Mouse (Mus musculus) retina, adult 2 months (tissue): ENCODE data around the gene Adamts7.

Experiments used
- DNase-seq: peaks from one replicate; pipeline ENCODE4 v3.0.0-alpha.2; 2012; ENCODE audit warnings: low read depth, low spot score

The Adamts7 gene

GRCm38 (mm10) chr9:90146869-90147268, 16.0 kb upstream of the Adamts7 start:
- DNase-seq, result no peak

- no peak for DNase-seq
Measured at GRCm38 (mm10) chr9:90162243-90162925, 485 bp upstream of the Adamts7 start.

- no peak for DNase-seq
Measured at GRCm38 (mm10) chr9:90163749-90164095, 853 bp downstream of the Adamts7 start.

GRCm38 (mm10) chr9:90164670-90165453, 2.0 kb downstream of the Adamts7 start:
- no peak for DNase-seq

- no peak for DNase-seq
Measured at GRCm38 (mm10) chr9:90165590-90165989, 2.7 kb downstream of the Adamts7 start.

- DNase-seq, result no peak
Measured at GRCm38 (mm10) chr9:90166615-90167014, 3.7 kb downstream of the Adamts7 start.

- DNase-seq, result no peak
Measured at GRCm38 (mm10) chr9:90169965-90170364, 7.1 kb downstream of the Adamts7 start.

- no peak for DNase-seq
Measured at GRCm38 (mm10) chr9:90171421-90171820, 8.6 kb downstream of the Adamts7 start.

- no peak for DNase-seq
Measured at GRCm38 (mm10) chr9:90172528-90173321, 9.9 kb downstream of the Adamts7 start.

GRCm38 (mm10) chr9:90173330-90173729, 10.5 kb downstream of the Adamts7 start:
- no peak for DNase-seq

GRCm38 (mm10) chr9:90179409-90179808, 16.5 kb downstream of the Adamts7 start:
- DNase-seq, result no peak

GRCm38 (mm10) chr9:90181656-90182388, 19.0 kb downstream of the Adamts7 start:
- no peak for DNase-seq

- no peak for DNase-seq
Measured at GRCm38 (mm10) chr9:90182636-90183421, 20.0 kb downstream of the Adamts7 start.

GRCm38 (mm10) chr9:90183550-90183949, 20.7 kb downstream of the Adamts7 start:
- DNase-seq, result no peak

- DNase-seq, result no peak
Measured at GRCm38 (mm10) chr9:90184116-90184515, 21.2 kb downstream of the Adamts7 start.

GRCm38 (mm10) chr9:90185356-90185910, 22.6 kb downstream of the Adamts7 start:
- DNase-seq, result no peak

- DNase-seq, result no peak
Measured at GRCm38 (mm10) chr9:90188893-90189292, 26.0 kb downstream of the Adamts7 start.

GRCm38 (mm10) chr9:90189391-90189790, 26.5 kb downstream of the Adamts7 start:
- no peak for DNase-seq

GRCm38 (mm10) chr9:90195000-90195399, 32.1 kb downstream of the Adamts7 start:
- DNase-seq, result no peak

GRCm38 (mm10) chr9:90196262-90196661, 33.4 kb downstream of the Adamts7 start:
- no peak for DNase-seq
